Mouse (Mus musculus) forebrain, embryonic 11.5 days (tissue): ENCODE data around the gene Naalad2. TPM values are rescaled to one million over a fixed set of nuclear protein-coding genes. Genes with fewer than 3 reads are reported as not detected.
"Not testable (repeated sequence)": the region's sequence is repeated elsewhere in the genome, so short reads cannot be mapped to it uniquely, and the experiment has no call there.

Source experiments
- ATAC-seq: fragments of 200-750 bp; cut with Nextera tagmentation; replicated peaks from 2 replicates; pipeline ENCODE4 v1.8.0; 2017; ENCODE audit warnings: moderate TSS enrichment; ENCODE audit not compliant: low FRiP score
- DNase-seq: peaks from one replicate; pipeline ENCODE4 v3.0.0-alpha.2; 2017; ENCODE audit warnings: low spot score
- H3K27ac ChIP-seq: fragments of 300-500 bp; sonication (generic); 2 replicates; pipeline ENCODE4 v1.5.1; 2014; ENCODE audit warnings: low read depth, low read length
- H3K27me3 ChIP-seq: fragments of 300-500 bp; sonication (generic); 2 replicates; pipeline ENCODE4 v1.6.1; 2014; ENCODE audit warnings: mild to moderate bottlenecking, low read length, mixed read lengths; ENCODE audit not compliant: control insufficient read depth, insufficient read depth
- H3K36me3 ChIP-seq: fragments of 300-500 bp; sonication (generic); 2 replicates; pipeline ENCODE4 v1.6.1; 2014; ENCODE audit warnings: mild to moderate bottlenecking, low read length, moderate library complexity, mixed read lengths; ENCODE audit not compliant: control insufficient read depth, insufficient read depth
- H3K4me1 ChIP-seq: fragments of 300-500 bp; sonication (generic); replicated peaks from 2 replicates; pipeline ENCODE4 v1.6.1; 2014; ENCODE audit warnings: low read length, mixed read lengths; ENCODE audit not compliant: control insufficient read depth, insufficient read depth
- H3K4me2 ChIP-seq: fragments of 300-500 bp; sonication (generic); 2 replicates; pipeline ENCODE4 v1.6.1; 2014; ENCODE audit warnings: low read depth, mild to moderate bottlenecking, low read length, moderate library complexity, mixed read lengths; ENCODE audit not compliant: severe bottlenecking
- H3K4me3 ChIP-seq: fragments of 300-500 bp; sonication (generic); 2 replicates; pipeline ENCODE4 v1.5.1; 2014; ENCODE audit warnings: low read depth, low read length
- H3K9ac ChIP-seq: fragments of 300-500 bp; sonication (generic); 2 replicates; pipeline ENCODE4 v1.6.1; 2014; ENCODE audit warnings: low read length
- H3K9me3 ChIP-seq: fragments of 300-500 bp; sonication (generic); 2 replicates; pipeline ENCODE4 v1.6.1; 2016; ENCODE audit warnings: low read length, mixed read lengths; ENCODE audit not compliant: control insufficient read depth
- WGBS: fragments of 180-500 bp; shearing (Covaris S2); extraction: QIAGEN DNeasy Blood & Tissue Kit; methylation state at CpG from one replicate; pipeline ENCODE4 v1.1.7; 2014; 5-methylcytosine and 5-hydroxymethylcytosine counted together
- polyA plus RNA-seq: library from polyadenylated mRNA; unstranded; fragments of >200 nt; fragmentation: Nextera tagmentation; extraction: Ambion mirVana; gene quantifications from 2 replicates; pipeline ENCODE4 v1.2.1, GENCODE M21; 2014

Naalad2 gene
- polyA plus RNA-seq, 1 experiment from 2014 or later: 0.76 TPM

DNA sequence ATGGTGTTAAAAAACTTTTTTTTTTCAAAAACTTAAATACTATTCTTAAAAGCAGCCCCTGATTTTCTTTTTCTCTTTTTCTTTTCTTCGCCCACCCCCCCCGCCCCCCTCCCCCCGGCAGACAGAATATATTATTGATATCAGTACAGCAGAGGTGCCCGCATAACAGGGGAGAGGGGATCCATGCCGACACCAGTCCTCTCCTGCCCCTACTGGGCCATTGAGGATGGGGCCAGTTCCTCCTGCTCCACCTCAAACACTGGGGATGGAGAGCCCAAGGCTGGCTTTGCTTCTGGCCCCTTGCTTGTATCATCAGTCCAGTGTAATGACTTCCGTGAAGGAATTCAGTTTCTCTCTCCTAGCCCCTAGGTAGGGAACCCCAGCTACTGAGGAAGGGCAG is 104.5 kb downstream of the Naalad2 start:
- Histone ChIP-seq H3K4me2 (no peak overlapping the region), H3K27ac (no peak overlapping the region), H3K9me3 (no peaks in the 10 kb centered on the region), H3K4me1 (0 out of 2 replicates have a peak, but pooled peaks cover under 1% of the 10 kb centered on the region), H3K4me3 (no peak overlapping the region), H3K9ac (no peak overlapping the region), H3K27me3 (no peaks in the 10 kb centered on the region), H3K36me3 (peaks cover under 1% of the 10 kb centered on the region; the same call in 1 of the 2 replicates)
- WGBS: 94% methylated on average over 6 of the region's 6 CpGs
- DNase-seq (no peak), ATAC-seq (no peak)

- DNase-seq (no peak), ATAC-seq (no peak)
- H3K4me2 ChIP-seq: peak overlapping the region; percentile 62
- H3K4me3 ChIP-seq: peak overlapping the region; percentile 83
- 56% methylated on average over 6 of the region's 6 CpGs for WGBS
- 0 out of 2 replicates have a peak, but pooled peaks cover 2% of the 10 kb centered on the region for H3K4me1 ChIP-seq
- peak overlapping the region; percentile 96 for H3K9ac ChIP-seq
- no peak overlapping the region for H3K27ac ChIP-seq
- no peaks in the 10 kb centered on the region for H3K27me3 ChIP-seq
- no peaks in the 10 kb centered on the region for H3K36me3 ChIP-seq
- H3K9me3 ChIP-seq: no peaks in the 10 kb centered on the region
Measured at GRCm38 (mm10) chr9:18293026-18293781, 109.6 kb downstream of the Naalad2 start.

DNA sequence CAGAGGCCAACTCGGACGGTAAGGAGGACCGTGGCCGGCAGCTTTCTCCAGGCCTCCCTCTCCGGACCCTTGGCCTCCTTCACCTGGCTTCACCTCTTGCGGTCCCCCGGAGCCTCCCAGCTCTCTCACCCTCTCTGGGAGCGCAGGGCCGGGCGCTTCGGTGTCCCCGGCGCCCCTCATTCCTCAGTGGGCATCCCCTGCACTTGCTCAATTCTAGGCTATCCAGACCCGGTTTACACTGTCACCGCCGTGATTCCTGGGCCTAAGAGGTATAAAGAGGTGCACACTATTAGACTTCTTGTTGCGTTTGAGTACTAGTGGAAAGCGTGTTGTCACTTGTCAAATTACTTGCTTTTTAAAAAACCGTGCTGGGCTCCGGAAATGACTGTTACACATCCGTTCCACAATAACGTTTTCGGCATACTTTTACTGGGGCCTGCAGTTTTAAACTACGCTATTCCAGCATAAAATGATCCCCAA is 110.3 kb downstream of the Naalad2 start:
- 1% methylated on average over 24 of the region's 24 CpGs for WGBS
- H3K4me3 ChIP-seq: peak overlapping the region; percentile 83
- peak overlapping the region; percentile 96 for H3K9ac ChIP-seq
- DNase-seq: no peak
- H3K27me3 ChIP-seq: no peaks in the 10 kb centered on the region
- H3K36me3 ChIP-seq: no peaks in the 10 kb centered on the region
- H3K9me3 ChIP-seq: no peaks in the 10 kb centered on the region
- 0 out of 2 replicates have a peak, but pooled peaks cover 2% of the 10 kb centered on the region for H3K4me1 ChIP-seq
- peak overlapping the region; percentile 62 for H3K4me2 ChIP-seq
- peak; percentile 68 for ATAC-seq
- peak overlapping the region; percentile 70 for H3K27ac ChIP-seq

DNA sequence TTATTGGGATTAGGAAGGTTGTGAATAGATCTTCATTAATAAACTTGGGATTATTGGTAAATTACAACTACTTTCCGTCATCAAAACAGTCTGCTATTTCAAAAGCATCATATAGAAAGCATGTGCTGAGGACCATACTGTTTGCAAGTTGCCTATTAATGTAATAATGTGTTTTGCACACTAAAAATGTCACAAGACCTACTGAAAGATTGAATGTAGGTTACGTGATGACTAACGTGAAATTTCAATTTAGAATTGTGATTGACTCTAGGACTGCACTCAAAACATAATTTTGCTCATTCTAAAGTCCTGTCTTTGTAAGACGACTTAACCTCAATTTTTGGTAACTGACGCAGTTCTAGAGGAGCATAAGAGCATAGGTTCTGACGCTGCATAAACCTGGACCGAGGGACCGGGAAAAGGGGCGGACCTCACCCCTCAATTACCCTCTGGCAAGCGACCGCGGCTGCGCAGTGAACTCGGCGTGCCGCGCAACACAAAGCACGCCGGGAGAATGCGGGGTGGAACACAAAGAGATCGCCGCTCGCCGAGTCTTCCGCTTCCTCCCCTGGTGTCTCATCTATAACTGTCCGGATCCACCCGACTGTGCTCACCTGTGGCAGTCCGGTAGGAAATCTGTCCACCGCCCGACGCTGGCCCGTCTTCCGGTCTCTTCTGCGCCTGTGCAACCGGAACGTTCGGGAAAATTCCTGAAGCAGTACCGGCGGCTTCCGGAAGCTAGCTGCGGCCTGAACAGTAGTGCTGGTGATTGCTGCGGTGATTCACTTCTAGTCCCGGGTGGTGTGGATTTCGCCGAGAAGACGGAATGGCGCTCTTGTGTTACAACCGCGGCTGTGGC is 111.0 kb downstream of the Naalad2 start, which contains the start of gene Chordc1:
Gene Chordc1, plus strand, starts transcription at position 555 of the 859 bp plus-strand sequence.
- no peaks in the 10 kb centered on the region for H3K27me3 ChIP-seq
- peak within 1 kb of the TSS; percentile 96 for H3K9ac ChIP-seq
- H3K27ac ChIP-seq: peak within 1 kb of the TSS; percentile 70
- WGBS: 4% methylated on average over 49 of the region's 49 CpGs
- peak; percentile 99 for ATAC-seq
- no peaks in the 10 kb centered on the region for H3K9me3 ChIP-seq
- H3K36me3 ChIP-seq: no peaks in the 10 kb centered on the region
- peak within 1 kb of the TSS; percentile 62 for H3K4me2 ChIP-seq
- H3K4me3 ChIP-seq: peak within 1 kb of the TSS; percentile 83
- 0 out of 2 replicates have a peak, but pooled peaks cover 2% of the 10 kb centered on the region for H3K4me1 ChIP-seq
- peak; percentile 97 for DNase-seq

- not testable (repeated sequence) for DNase-seq, H3K27ac ChIP-seq, H3K9me3 ChIP-seq, ATAC-seq, H3K27me3 ChIP-seq, H3K4me3 ChIP-seq, H3K4me1 ChIP-seq, H3K9ac ChIP-seq, H3K36me3 ChIP-seq, H3K4me2 ChIP-seq
- WGBS: 42% methylated on average over 5 of the region's 5 CpGs
Measured at GRCm38 (mm10) chr9:18278693-18279092, 124.1 kb downstream of the Naalad2 start.

- Histone ChIP-seq H3K27ac (no peak overlapping the region), H3K4me1 (no peaks in the 10 kb centered on the region), H3K4me2 (no peak overlapping the region), H3K9ac (no peak overlapping the region), H3K27me3 (no peaks in the 10 kb centered on the region), H3K4me3 (no peak overlapping the region), H3K9me3 (no peaks in the 10 kb centered on the region), H3K36me3 (no peaks in the 10 kb centered on the region)
- WGBS: 64% methylated on average over 1 of the region's 1 CpGs
- no peak; the same call in 1 of the 2 replicates for ATAC-seq
- no peak for DNase-seq
Measured at GRCm38 (mm10) chr9:18277497-18277896, 125.3 kb downstream of the Naalad2 start.

DNA sequence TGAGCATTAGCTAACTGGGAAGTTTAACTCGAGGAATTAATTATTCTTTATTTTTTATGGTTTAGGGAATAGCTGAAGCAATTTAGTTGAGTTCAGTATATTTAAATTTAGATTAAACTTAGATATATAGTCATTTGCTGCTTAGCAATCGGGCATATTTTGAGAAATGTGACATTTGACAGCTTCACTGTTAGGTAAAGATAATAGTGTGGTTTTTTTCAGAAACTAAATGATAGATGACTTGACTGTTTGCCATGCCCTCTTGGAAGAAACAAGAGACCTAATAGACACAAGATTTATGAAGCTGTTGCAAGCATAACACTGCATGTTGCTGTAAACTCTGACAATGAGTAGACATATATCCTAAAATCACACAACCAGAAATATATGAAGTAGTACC is 126.0 kb downstream of the Naalad2 start:
- H3K4me1 ChIP-seq: no peaks in the 10 kb centered on the region
- H3K4me2 ChIP-seq: no peak overlapping the region
- H3K4me3 ChIP-seq: no peak overlapping the region
- no peaks in the 10 kb centered on the region for H3K9me3 ChIP-seq
- no peaks in the 10 kb centered on the region for H3K36me3 ChIP-seq
- no peaks in the 10 kb centered on the region for H3K27me3 ChIP-seq
- DNase-seq (no peak), ATAC-seq (no peak)
- no peak overlapping the region for H3K27ac ChIP-seq
- no peak overlapping the region for H3K9ac ChIP-seq
- 69% methylated on average over 2 of the region's 2 CpGs for WGBS

- no peak overlapping the region for H3K4me3 ChIP-seq
- H3K27ac ChIP-seq: no peak overlapping the region
- no peaks in the 10 kb centered on the region for H3K4me1 ChIP-seq
- ATAC-seq (no peak), DNase-seq (no peak)
- no peaks in the 10 kb centered on the region for H3K27me3 ChIP-seq
- 98% methylated on average over 1 of the region's 1 CpGs for WGBS
- no peak overlapping the region for H3K4me2 ChIP-seq
- no peak overlapping the region for H3K9ac ChIP-seq
- H3K9me3 ChIP-seq: no peaks in the 10 kb centered on the region
- H3K36me3 ChIP-seq: no peaks in the 10 kb centered on the region
Measured at GRCm38 (mm10) chr9:18275901-18276300, 126.9 kb downstream of the Naalad2 start.
